Mouse (Mus musculus) liver, embryonic 16.5 days (tissue): ENCODE results near the gene Rad51c. TPM values are rescaled to one million over a fixed set of nuclear protein-coding genes. Genes with fewer than 3 reads are reported as not detected.
A peak's percentile ranks its signal among the peaks of the same experiment; 100 is the strongest.
"Not testable (repeated sequence)": the region's sequence is repeated elsewhere in the genome, so short reads cannot be mapped to it uniquely, and the experiment has no call there.

ENCODE experiments used
- ATAC-seq: fragments of 200-750 bp; cut with Nextera tagmentation; 2 replicates; pipeline ENCODE4 v1.8.0; 2017; ENCODE audit warnings: low read depth, mild to moderate bottlenecking, moderate number of reproducible peaks, moderate library complexity
- H3K27ac ChIP-seq: fragments of 300-500 bp; sonication (generic); 2 replicates; pipeline ENCODE4 v1.5.1; 2014; ENCODE audit warnings: mild to moderate bottlenecking, low read length
- H3K27me3 ChIP-seq: fragments of 300-500 bp; sonication (generic); 2 replicates; pipeline ENCODE4 v1.6.1; 2014; ENCODE audit warnings: low read depth, low read length, mixed read lengths; ENCODE audit not compliant: control insufficient read depth, insufficient read depth
- H3K36me3 ChIP-seq: fragments of 300-500 bp; sonication (generic); 2 replicates; pipeline ENCODE4 v1.6.1; 2014; ENCODE audit warnings: mild to moderate bottlenecking; ENCODE audit not compliant: control insufficient read depth, insufficient read depth
- H3K4me1 ChIP-seq: fragments of 300-500 bp; sonication (generic); 2 replicates; pipeline ENCODE4 v1.6.1; 2014; ENCODE audit warnings: low read depth, low read length, mixed read lengths; ENCODE audit not compliant: control insufficient read depth
- H3K4me2 ChIP-seq: fragments of 300-500 bp; sonication (generic); 2 replicates; pipeline ENCODE4 v1.6.1; 2014; ENCODE audit warnings: low read depth, low read length, mixed read lengths
- H3K4me3 ChIP-seq: fragments of 300-500 bp; sonication (generic); 2 replicates; pipeline ENCODE4 v1.5.1; 2014; ENCODE audit warnings: low read depth, mild to moderate bottlenecking, low read length
- H3K9ac ChIP-seq: fragments of 300-500 bp; sonication (generic); 2 replicates; pipeline ENCODE4 v1.6.1; 2014; ENCODE audit warnings: low read depth, low read length
- H3K9me3 ChIP-seq: fragments of 300-500 bp; sonication (generic); replicated peaks from 2 replicates; pipeline ENCODE4 v1.6.1; 2016; ENCODE audit warnings: low read length; ENCODE audit not compliant: control insufficient read depth
- WGBS: fragments of 180-500 bp; shearing (Covaris S2); extraction: QIAGEN DNeasy Blood & Tissue Kit; methylation state at CpG from one replicate; pipeline ENCODE4 v1.1.7; 2014; ENCODE audit not compliant: insufficient replicate concordance; 5-methylcytosine and 5-hydroxymethylcytosine counted together
- polyA plus RNA-seq: library from polyadenylated mRNA; unstranded; fragments of >200 nt; fragmentation: Nextera tagmentation; extraction: Ambion mirVana; gene quantifications from 2 replicates; pipeline ENCODE4 v1.2.1, GENCODE M21; 2015

Rad51c gene
- polyA plus RNA-seq, 1 experiment from 2014 or later = 3.9 TPM

DNA sequence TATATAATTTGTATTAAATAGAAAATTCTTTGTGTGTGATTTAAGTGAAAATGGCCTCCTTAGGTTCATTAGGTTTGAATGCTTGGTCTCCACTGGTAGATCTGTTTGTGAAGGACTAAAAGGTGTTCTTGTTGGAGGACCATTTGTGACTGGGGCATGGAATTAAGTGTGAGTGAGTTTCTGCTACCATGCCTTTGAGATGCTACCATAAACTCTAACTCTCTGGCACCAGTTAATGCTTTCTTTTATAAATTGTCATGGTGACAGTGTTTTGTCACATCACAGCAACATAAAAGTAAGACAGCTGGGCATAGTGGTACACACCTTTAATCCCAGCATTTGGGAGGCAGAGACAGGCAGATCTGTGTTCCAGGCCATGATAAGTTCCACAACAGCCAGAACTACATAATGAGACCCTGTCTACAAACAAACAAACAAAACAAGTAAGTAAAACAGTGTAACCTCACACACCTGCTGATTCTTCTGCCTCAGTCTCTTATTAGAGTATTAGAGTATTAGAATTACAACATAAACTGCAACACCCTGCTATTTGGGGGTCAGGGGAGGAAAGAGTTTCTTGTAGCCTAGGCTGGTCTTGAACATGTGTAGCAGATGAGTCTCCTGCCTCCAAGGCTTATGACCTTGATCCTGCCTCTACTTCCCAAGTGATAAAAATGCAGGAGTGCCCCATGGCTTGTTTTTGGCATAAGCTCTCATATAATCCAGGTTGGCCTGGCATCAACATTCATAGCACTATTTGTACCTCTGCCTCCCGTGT lies 22.7 kb upstream of the Rad51c start:
- H3K27ac ChIP-seq = peak overlapping the region; percentile 74
- 36% methylated on average over 1 of the region's 1 CpGs for WGBS
- no peak overlapping the region for H3K9ac ChIP-seq

DNA sequence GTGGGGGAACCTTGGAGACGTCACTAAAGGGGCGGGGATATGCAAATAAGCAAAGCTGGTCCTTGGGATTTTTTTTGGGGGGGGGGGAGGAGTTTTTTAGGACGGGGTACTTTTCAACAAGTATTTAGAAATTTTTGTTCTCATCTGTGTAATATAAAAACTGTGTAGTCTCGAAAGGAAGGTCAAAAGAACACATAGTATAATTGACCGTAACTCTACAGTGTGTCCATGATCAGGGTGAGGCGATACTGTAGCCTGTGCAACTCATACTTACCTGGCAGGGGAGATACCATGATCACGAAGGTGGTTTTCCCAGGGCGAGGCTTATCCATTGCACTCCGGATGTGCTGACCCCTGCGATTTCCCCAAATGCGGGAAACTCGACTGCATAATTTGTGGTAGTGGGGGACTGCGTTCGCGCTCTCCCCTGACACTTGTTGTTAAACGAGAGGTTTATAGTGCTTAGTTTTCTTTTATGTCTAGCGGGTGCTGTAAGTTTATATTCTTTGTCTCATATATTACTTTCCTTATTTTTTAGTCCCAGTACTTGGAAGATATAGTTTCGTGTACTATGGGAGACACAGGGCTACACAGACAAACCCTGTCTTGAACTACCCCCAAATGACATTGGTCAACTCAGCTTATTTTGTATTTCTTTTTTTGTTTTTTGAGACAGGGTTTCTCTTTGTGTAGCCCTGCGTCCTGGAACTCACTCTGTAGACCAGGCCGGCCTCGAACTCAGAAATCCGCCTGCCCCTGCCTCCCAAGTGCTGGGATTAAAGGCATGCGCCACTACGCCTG lies 21.9 kb upstream of the Rad51c start:
- Histone ChIP-seq H3K4me2 (peak overlapping the region; percentile 70), H3K27ac (peak overlapping the region; percentile 74), H3K4me1 (peaks cover 26% of the 10 kb centered on the region), H3K9ac (peak overlapping the region; percentile 58), H3K4me3 (peak overlapping the region; percentile 61)
- not testable (repeated sequence) for H3K27me3 ChIP-seq, H3K36me3 ChIP-seq, H3K9me3 ChIP-seq
- WGBS = under 1% methylated on average over 24 of the region's 24 CpGs
- peak; percentile 76 for ATAC-seq

More for the DNA sequence above, 22.7 kb upstream of the Rad51c start:
- Histone ChIP-seq H3K4me1 (peaks cover 21% of the 10 kb centered on the region), H3K27me3 (no peaks in the 10 kb centered on the region), H3K4me2 (no peak overlapping the region), H3K4me3 (no peak overlapping the region), H3K9me3 (no peaks in the 10 kb centered on the region), H3K36me3 (no peaks in the 10 kb centered on the region)
- no peak for ATAC-seq

DNA sequence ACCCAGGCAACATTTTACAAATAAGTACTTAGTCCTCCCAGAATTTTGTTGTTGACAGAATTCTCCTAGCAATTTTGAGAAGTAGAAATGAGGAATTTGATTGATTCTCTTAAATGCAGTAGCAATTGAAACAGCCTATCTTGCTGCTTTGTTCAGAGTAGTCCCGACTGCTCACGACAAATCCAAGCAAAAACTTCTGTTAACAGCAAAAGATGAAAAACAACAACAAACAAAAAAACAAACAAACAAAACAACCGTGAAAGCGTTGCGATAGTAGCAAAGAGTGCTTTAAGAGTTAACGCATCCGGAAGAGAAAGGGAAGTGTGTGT lies 21.3 kb upstream of the Rad51c start:
- Histone ChIP-seq H3K27me3 (no peaks in the 10 kb centered on the region), H3K4me1 (peaks cover 28% of the 10 kb centered on the region), H3K36me3 (no peaks in the 10 kb centered on the region), H3K27ac (peak overlapping the region; percentile 69), H3K9me3 (no peaks in the 10 kb centered on the region), H3K9ac (peak overlapping the region; percentile 58), H3K4me3 (peak overlapping the region; percentile 61), H3K4me2 (peak overlapping the region; percentile 70)
- 1% methylated on average over 7 of the region's 7 CpGs for WGBS
- no peak; the same call in 1 of the 2 replicates for ATAC-seq

DNA sequence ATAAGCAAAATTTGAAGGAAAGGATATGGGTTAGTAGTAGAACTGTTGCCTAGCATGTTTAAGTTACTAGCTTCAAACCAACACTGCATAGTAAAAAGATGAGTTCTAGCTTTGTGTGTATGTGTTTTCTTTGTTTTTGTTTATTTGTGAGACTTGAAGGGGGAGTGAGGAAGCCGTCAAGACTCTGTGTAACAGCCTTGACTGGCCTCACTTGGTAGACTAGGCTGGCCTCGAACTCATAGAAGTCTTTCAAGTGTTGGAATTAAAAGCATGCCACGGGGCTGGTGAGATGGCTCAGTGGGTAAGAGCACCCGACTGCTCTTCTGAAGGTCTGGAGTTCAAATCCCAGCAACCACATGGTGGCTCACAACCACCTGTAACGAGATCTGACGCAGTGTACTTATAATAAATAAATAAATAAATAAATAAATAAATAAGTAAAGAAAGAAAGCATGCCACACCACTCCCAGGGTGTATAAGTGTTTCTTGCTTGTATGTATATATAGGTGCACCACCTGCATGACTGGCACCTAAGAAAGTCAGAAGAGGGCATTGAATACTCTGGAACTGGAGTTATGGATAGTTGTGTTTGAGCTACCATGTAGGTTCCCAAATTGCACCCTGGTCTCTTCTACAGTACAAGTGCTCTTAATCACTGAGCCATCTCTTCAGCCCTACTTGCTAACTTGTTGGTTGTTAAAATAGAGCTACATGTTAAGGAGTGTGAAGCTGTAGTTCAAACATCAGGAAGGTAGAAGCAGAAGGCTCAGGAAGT lies 19.0 kb upstream of the Rad51c start:
- no peak for ATAC-seq
- no peaks in the 10 kb centered on the region for H3K27me3 ChIP-seq
- H3K4me2 ChIP-seq = no peak overlapping the region
- no peak overlapping the region for H3K4me3 ChIP-seq
- peak overlapping the region; percentile 85 for H3K27ac ChIP-seq
- H3K9ac ChIP-seq = no peak overlapping the region
- H3K9me3 ChIP-seq = no peaks in the 10 kb centered on the region
- H3K4me1 ChIP-seq = peaks cover 28% of the 10 kb centered on the region
- H3K36me3 ChIP-seq = no peaks in the 10 kb centered on the region
- WGBS = 37% methylated on average over 6 of the region's 6 CpGs

DNA sequence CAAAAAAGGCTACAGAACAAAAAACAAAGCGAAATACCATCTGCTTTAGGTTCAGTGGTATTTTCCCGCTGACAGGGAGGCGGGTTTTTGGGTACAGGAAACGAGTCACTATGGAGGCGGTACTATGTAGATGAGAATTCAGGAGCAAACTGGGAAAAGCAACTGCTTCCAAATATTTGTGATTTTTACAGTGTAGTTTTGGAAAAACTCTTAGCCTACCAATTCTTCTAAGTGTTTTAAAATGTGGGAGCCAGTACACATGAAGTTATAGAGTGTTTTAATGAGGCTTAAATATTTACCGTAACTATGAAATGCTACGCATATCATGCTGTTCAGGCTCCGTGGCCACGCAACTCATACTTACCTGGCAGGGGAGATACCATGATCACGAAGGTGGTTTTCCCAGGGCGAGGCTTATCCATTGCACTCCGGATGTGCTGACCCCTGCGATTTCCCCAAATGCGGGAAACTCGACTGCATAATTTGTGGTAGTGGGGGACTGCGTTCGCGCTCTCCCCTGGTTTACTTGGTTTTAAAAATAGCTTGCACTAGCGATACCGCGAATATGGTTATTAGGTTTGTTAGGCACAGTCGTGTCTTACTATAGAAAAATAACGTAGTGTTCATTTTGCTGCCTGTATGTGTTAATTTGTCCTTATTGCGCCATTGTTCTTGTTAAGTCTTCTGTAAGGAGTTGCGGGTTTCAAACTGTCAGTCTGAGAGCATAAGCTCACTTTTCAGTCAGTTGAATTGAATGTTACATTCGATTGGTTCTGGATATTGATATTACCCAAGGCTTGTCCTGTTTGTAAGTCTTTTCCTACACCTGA lies 18.0 kb upstream of the Rad51c start:
- no peaks in the 10 kb centered on the region for H3K9me3 ChIP-seq
- H3K4me2 ChIP-seq = peak overlapping the region; percentile 89
- H3K36me3 ChIP-seq = no peaks in the 10 kb centered on the region
- H3K27ac ChIP-seq = peak overlapping the region; percentile 85
- H3K4me1 ChIP-seq = peaks cover 21% of the 10 kb centered on the region
- peak; percentile 73 for ATAC-seq
- under 1% methylated on average over 26 of the region's 26 CpGs for WGBS
- H3K9ac ChIP-seq = peak overlapping the region; percentile 72
- no peaks in the 10 kb centered on the region for H3K27me3 ChIP-seq
- peak overlapping the region; percentile 54 for H3K4me3 ChIP-seq

DNA sequence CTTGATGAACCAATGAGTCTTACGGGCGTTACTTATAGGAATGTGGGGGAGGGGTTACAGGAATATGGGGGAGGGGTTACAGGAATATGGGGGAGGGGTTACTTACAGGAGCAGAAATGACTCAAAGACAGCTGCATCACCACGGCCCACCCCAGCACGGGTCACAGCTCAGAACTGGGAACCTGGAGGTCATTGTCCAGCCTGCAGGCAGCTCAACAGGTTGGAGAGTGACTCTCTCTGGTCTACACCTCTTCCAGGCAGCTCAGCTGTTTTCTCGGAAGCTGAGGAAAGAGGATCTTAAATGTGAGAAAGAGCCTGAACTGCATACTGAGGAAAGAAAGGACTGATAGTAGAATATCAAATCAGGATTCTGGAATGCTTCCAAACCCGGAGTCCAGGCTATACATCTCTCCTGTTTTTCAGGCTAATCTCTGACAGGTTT lies 17.0 kb upstream of the Rad51c start:
- ATAC-seq = no peak
- Histone ChIP-seq H3K4me3 (peak overlapping the region; percentile 54), H3K9ac (peak overlapping the region; percentile 72), H3K27me3 (no peaks in the 10 kb centered on the region), H3K36me3 (no peaks in the 10 kb centered on the region), H3K9me3 (no peaks in the 10 kb centered on the region), H3K27ac (peak overlapping the region; percentile 85), H3K4me1 (peaks cover 18% of the 10 kb centered on the region), H3K4me2 (peak overlapping the region; percentile 89)
- 15% methylated on average over 6 of the region's 6 CpGs for WGBS

DNA sequence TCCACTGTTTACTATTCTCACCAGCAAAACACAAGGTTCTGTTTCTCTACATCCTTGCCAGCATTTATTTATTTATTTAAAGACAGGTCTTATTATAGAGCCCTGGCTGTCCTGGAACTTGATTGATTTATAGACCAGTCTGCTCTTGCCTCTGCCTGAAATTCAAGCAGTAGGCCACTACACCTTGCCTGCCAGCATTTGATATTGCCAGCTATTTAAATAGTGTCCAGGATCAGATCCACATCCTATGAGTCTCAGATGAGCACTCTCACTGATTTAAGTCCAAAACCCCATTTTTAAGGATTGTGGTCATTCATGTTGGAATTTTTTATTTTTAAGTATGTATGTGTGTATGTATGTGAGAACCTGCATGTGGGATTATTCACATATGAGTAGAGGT lies 16.1 kb upstream of the Rad51c start:
- Histone ChIP-seq H3K9me3 (no peaks in the 10 kb centered on the region), H3K4me1 (peaks cover 15% of the 10 kb centered on the region), H3K27ac (no peak overlapping the region), H3K4me2 (no peak overlapping the region), H3K27me3 (no peaks in the 10 kb centered on the region), H3K9ac (no peak overlapping the region), H3K4me3 (no peak overlapping the region), H3K36me3 (no peaks in the 10 kb centered on the region)
- ATAC-seq = no peak

DNA sequence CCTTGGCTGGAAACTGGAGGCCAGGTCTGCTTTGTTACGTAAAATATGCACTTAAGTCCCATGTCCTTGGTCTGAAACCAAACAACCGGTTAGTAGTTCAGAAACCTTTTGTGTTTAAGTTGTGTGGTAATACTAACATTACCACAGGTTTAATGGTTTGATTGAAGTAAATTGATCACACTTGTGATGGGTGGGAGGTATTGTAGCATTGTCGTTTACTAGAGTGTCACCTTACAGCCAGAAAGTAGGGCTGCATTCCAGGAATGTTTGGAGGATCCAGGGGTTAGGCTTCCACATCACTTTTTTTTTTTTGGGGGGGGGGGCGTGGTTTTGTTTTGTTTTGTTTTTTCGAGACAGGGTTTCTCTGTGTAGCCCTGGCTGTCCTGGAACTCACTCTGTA lies 11.4 kb upstream of the Rad51c start:
- ATAC-seq = no peak
- Histone ChIP-seq H3K27ac (no peak overlapping the region), H3K36me3 (no peaks in the 10 kb centered on the region), H3K27me3 (no peaks in the 10 kb centered on the region), H3K9me3 (no peaks in the 10 kb centered on the region), H3K4me1 (no peaks in the 10 kb centered on the region), H3K9ac (no peak overlapping the region), H3K4me2 (no peak overlapping the region), H3K4me3 (no peak overlapping the region)
- WGBS = 45% methylated on average over 5 of the region's 5 CpGs
